Mouse (Mus musculus) limb, embryonic 11.5 days (tissue): ENCODE measurements around the gene Letm1. TPM values are rescaled to one million over a fixed set of nuclear protein-coding genes. Genes with fewer than 3 reads are reported as not detected.

Experiments
- ATAC-seq: fragments of 200-750 bp; cut with Nextera tagmentation; 2 replicates; pipeline ENCODE4 v1.8.0; 2017; ENCODE audit warnings: low read depth; ENCODE audit not compliant: insufficient number of reproducible peaks, low FRiP score, low TSS enrichment
- DNase-seq: peaks from one replicate; pipeline ENCODE4 v3.0.0-alpha.2; 2015; ENCODE audit warnings: low spot score
- H3K27ac ChIP-seq: fragments of 300-500 bp; sonication (generic); replicated peaks from 2 replicates; pipeline ENCODE4 v1.5.1; 2014; ENCODE audit warnings: low read depth, mild to moderate bottlenecking, low read length
- H3K27me3 ChIP-seq: fragments of 300-500 bp; sonication (generic); 2 replicates; pipeline ENCODE4 v1.6.1; 2014; ENCODE audit warnings: mild to moderate bottlenecking, low read length, mixed read lengths; ENCODE audit not compliant: control insufficient read depth, insufficient read depth
- H3K36me3 ChIP-seq: fragments of 300-500 bp; sonication (generic); 2 replicates; pipeline ENCODE4 v1.6.1; 2014; ENCODE audit warnings: mild to moderate bottlenecking, low read length, moderate library complexity, mixed read lengths; ENCODE audit not compliant: control insufficient read depth, insufficient read depth
- H3K4me1 ChIP-seq: fragments of 300-500 bp; sonication (generic); 2 replicates; pipeline ENCODE4 v1.6.1; 2014; ENCODE audit warnings: low read length, mixed read lengths; ENCODE audit not compliant: control insufficient read depth, insufficient read depth
- H3K4me2 ChIP-seq: fragments of 300-500 bp; sonication (generic); 2 replicates; pipeline ENCODE4 v1.6.1; 2014; ENCODE audit warnings: low read depth, mild to moderate bottlenecking, moderate library complexity; ENCODE audit not compliant: severe bottlenecking
- H3K4me3 ChIP-seq: fragments of 300-500 bp; sonication (generic); 2 replicates; pipeline ENCODE4 v1.5.1; 2014; ENCODE audit warnings: low read depth, low read length
- H3K9ac ChIP-seq: fragments of 300-500 bp; sonication (generic); 2 replicates; pipeline ENCODE4 v1.6.1; 2014; ENCODE audit warnings: mild to moderate bottlenecking, low read length
- H3K9me3 ChIP-seq: fragments of 300-500 bp; sonication (generic); 2 replicates; pipeline ENCODE4 v1.6.1; 2016; ENCODE audit warnings: low read length; ENCODE audit not compliant: control insufficient read depth
- WGBS: fragments of 180-500 bp; shearing (Covaris S2); extraction: QIAGEN DNeasy Blood & Tissue Kit; methylation state at CpG from one replicate; pipeline ENCODE4 v1.1.7; 2014; 5-methylcytosine and 5-hydroxymethylcytosine counted together
- polyA plus RNA-seq: library from polyadenylated mRNA; unstranded; fragments of >200 nt; fragmentation: Nextera tagmentation; extraction: Ambion mirVana; gene quantifications from 2 replicates; pipeline ENCODE4 v1.2.1, GENCODE M21; 2014

Gene Letm1
- polyA plus RNA-seq, 1 experiment from 2014 or later, result 56.4 TPM

DNA sequence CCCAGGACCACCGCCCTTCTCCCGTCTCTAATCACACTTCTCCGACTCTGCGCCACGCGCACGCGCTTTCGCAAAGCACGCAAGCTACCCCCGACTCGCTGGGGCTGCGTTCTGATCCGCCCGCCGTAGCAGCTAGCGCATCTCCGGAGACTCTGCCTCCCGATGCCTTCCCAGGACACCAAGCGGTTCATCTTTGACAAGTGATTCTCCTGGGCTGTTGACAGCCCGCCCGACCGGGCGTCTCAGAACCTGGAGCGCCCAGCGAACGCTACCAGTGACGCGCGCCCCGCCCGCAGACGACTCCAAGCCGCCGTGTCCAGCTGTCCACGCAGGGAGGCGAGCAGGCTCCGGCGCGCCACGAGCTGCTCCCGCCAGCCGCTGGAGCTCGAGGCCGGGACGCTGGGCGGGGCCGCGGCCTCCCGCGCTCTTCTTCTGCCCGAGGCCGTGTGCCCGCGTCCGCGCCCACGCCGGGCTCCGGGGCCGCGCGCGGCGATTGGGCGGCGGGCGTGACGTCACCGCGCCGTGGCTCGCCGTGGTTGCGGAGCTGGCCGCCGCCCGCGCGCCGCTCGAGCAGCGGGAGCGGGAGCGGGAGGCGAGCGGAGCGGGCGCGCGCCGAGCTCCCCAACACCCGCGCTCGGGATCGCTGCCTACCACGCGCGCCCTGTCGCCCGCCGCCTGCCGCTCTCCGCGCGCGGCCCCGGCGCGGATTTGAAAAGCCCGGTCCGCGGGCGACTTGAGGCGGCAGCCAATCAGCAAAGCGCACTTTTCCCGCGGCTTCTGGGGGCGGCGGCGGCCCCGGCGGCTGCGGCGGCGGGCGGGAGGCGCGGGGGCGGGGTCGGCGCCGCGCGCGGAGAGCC lies 37.5 kb upstream of the Letm1 start, which contains the start of gene Nsd2:
Gene Nsd2 (plus strand): TSS at position 850 of the 857 bp plus-strand sequence.
- peak within 1 kb of the TSS; percentile 97 for H3K27ac ChIP-seq
- peaks cover 7% of the 10 kb centered on the region; the same call in 1 of the 2 replicates for H3K4me1 ChIP-seq
- peak; percentile 80 for ATAC-seq
- 0% methylated on average over 102 of the region's 136 CpGs for WGBS
- peak; percentile 86 for DNase-seq
- no peaks in the 10 kb centered on the region for H3K36me3 ChIP-seq
- peak within 1 kb of the TSS; percentile 99 for H3K9ac ChIP-seq
- peak within 1 kb of the TSS; percentile 99 for H3K4me3 ChIP-seq
- H3K9me3 ChIP-seq, result no peaks in the 10 kb centered on the region
- H3K4me2 ChIP-seq, result peak within 1 kb of the TSS; percentile 68
- no peaks in the 10 kb centered on the region for H3K27me3 ChIP-seq

DNA sequence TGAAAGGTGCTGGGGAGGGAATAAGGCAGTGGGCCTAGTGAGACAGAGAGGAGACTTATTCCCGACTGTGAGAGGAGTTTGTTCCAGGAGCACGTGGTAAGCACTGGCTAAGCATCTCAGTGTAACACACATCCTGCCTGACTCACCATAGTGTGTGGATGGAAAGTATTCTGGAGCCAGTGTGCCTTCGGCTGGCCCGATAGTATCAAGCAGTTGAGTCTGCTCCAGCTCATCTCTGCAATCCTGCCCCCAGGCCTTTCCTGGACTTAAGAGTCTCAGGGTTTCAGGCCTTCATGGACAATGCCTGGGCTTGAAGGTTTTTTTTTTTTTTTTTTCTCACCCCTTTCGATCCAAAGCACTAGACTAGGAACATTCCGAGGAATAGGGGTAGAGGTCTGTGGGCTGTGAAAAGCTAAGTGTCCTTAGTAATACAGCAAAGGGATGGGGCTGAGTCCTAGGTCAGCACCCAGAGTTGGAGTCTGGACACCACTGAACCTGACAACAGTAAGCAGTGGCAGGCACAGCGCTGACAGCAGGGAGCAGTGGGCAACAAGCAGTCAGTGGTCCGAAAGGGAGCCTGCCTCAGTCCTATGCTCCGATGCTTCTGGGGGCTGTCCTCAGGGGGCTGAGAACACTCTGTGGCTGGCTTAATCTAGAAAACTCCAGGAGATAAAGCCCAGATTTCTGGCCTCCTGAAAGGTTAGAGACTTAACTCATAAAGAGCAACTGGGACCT lies 36.7 kb upstream of the Letm1 start:
- no peaks in the 10 kb centered on the region for H3K36me3 ChIP-seq
- DNase-seq (peak; percentile 31), ATAC-seq (no peak; the same call in 1 of the 2 replicates)
- peaks cover 7% of the 10 kb centered on the region; the same call in 1 of the 2 replicates for H3K4me1 ChIP-seq
- H3K27me3 ChIP-seq, result no peaks in the 10 kb centered on the region
- no peaks in the 10 kb centered on the region for H3K9me3 ChIP-seq
- peak overlapping the region; percentile 99 for H3K9ac ChIP-seq
- 29% methylated on average over 9 of the region's 9 CpGs for WGBS
- peak overlapping the region; percentile 99 for H3K4me3 ChIP-seq
- H3K27ac ChIP-seq, result peak overlapping the region; percentile 97
- H3K4me2 ChIP-seq, result peak overlapping the region; percentile 68

DNA sequence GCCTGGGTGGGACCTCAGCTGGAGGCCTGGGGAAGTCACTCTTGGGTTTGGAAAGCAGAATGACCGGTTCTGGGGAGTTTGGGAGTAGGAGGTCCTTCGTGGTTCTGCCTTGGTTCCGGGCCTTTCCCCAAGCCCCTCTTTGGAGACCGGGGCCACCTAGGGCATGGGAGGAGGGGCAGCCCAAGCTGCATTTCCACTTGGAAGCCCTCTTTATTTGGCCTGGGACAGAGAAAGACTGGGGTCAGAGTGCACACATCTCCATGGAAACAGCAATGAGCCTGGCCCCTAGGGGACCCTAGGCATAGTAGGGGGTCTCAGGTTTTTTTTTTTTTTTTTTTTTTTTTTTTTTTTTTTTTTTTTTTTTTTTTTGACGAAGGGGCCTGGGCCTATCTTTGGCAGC lies 35.5 kb upstream of the Letm1 start:
- no peaks in the 10 kb centered on the region for H3K27me3 ChIP-seq
- WGBS, result 38% methylated on average over 5 of the region's 5 CpGs
- no peak overlapping the region for H3K4me2 ChIP-seq
- no peak overlapping the region for H3K9ac ChIP-seq
- H3K27ac ChIP-seq, result no peak overlapping the region
- ATAC-seq, result no peak
- H3K36me3 ChIP-seq, result no peaks in the 10 kb centered on the region
- no peak for DNase-seq
- H3K4me1 ChIP-seq, result peaks cover 7% of the 10 kb centered on the region; the same call in 1 of the 2 replicates
- H3K9me3 ChIP-seq, result no peaks in the 10 kb centered on the region
- no peak overlapping the region for H3K4me3 ChIP-seq

DNA sequence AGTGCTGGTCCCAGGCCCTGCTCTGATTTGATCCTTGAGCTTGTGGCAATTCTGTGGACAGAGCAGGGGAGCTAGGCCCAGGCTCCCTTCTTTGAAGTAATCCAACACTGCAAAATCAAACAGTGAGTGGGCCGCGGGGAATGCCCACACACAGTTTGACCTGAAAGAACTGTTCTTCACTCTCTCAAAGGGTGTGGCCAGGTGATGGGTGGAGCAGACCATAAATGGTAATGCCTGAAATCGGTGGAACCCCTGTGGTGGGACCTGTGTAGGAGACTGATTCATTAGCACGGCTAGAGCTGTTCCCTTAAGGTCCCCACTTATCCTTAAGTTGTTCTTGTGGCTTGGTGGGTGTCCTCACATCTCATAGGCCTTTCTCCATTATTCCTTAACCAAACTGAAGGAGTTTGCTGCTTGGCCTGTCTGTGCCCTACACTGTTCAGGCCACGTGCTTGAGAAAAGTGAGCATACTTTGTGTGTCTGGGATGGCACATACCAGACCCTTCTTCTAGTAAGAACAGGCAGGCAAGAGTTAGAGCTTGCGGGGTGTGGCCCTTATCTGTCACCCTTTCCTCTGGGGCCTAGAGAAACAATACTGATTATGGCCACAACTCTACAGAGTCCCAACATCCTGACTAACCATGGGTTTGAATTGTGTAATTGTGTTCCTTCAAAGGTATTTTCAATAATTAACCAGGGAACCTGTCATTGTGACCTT lies 33.5 kb upstream of the Letm1 start:
- H3K36me3 ChIP-seq, result no peaks in the 10 kb centered on the region
- H3K4me2 ChIP-seq, result no peak overlapping the region
- ATAC-seq, result no peak
- no peaks in the 10 kb centered on the region for H3K9me3 ChIP-seq
- peaks cover 7% of the 10 kb centered on the region; the same call in 1 of the 2 replicates for H3K4me1 ChIP-seq
- no peak overlapping the region for H3K27ac ChIP-seq
- 75% methylated on average over 6 of the region's 6 CpGs for WGBS
- no peak for DNase-seq
- H3K27me3 ChIP-seq, result no peaks in the 10 kb centered on the region
- no peak overlapping the region for H3K9ac ChIP-seq
- no peak overlapping the region for H3K4me3 ChIP-seq

DNA sequence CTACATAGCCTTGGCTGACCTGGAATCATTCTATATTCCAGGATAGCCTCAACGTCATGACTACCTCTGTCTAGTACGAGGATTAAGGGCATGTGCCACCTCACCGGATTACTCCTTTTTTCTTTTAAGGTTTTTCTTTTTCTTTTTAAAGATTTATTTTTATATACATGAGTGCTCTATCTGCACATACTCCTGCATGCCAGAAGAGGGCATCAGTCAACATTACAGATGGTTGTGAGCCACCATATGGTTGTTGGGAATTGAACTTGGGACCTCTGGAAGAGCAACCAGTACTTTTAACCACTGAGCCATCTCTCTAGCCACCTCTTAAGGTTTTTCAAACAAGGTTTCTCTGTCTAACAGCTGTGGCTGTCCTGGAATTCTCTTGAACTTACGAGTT lies 28.9 kb upstream of the Letm1 start:
- no peaks in the 10 kb centered on the region for H3K4me1 ChIP-seq
- no peak overlapping the region for H3K9ac ChIP-seq
- no peak for DNase-seq
- no peak for ATAC-seq
- H3K9me3 ChIP-seq, result no peaks in the 10 kb centered on the region
- no peak overlapping the region for H3K4me3 ChIP-seq
- H3K27me3 ChIP-seq, result no peaks in the 10 kb centered on the region
- H3K36me3 ChIP-seq, result no peaks in the 10 kb centered on the region
- WGBS, result 84% methylated on average over 4 of the region's 4 CpGs
- no peak overlapping the region for H3K27ac ChIP-seq
- H3K4me2 ChIP-seq, result no peak overlapping the region

DNA sequence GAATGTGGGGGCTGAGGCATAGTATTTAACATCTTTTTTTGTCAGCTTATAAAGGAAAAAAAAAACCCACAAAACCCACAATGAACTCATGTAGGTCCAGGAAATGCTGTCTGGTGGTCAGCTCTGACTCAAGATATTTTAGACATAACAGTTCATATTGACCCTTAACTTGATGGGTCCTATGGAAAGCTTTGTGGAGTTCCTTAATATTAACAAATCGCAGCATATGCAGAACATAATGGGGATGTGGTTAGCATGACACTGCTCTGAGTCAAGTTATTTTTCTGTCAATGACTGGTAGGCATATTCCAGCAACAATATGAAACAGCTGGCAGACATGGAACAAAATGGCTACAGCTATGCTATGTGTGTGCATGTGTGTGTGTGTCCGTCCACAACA lies 20.7 kb upstream of the Letm1 start:
- WGBS, result 80% methylated on average over 2 of the region's 2 CpGs
- H3K9me3 ChIP-seq, result no peaks in the 10 kb centered on the region; the same call in 1 of the 2 replicates
- no peak overlapping the region for H3K4me2 ChIP-seq
- no peaks in the 10 kb centered on the region for H3K36me3 ChIP-seq
- DNase-seq (no peak), ATAC-seq (no peak)
- no peaks in the 10 kb centered on the region for H3K27me3 ChIP-seq
- no peak overlapping the region for H3K9ac ChIP-seq
- no peaks in the 10 kb centered on the region for H3K4me1 ChIP-seq
- no peak overlapping the region for H3K27ac ChIP-seq
- H3K4me3 ChIP-seq, result no peak overlapping the region

DNA sequence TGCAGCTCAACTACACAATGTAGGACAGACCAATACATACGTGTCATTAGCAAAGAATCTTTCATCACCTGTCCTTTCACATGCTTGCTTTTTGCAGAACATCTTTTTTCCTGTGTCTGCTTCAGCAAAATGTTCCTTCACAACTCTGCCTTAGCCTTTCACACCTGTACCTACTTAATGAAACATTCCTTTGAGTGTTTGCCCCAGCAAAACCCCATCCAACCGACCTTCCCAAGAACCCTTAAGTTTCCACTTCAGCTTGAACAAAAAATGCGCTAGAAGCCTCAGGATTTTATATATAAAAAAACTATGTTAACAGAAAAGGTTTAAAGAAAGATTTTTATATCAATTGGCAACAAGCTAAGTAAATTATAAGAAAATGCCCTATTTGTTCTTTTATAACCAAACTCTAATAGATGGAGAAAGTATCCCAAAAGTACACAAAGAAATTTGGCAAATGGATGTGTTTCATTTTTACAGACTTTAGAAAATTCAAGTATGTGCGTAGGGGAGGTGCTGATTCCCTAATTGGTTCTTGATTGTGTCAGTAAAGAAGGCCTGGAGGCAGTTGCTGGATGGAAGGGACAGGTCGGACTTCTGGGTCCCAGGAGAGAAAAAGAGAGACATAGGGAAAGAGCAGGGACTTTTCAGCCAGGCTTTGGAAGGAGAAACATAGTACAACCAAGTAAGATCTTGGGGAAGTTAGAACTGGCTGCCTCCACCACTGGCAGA lies 9.5 kb upstream of the Letm1 start:
- Histone ChIP-seq H3K4me2 (no peak overlapping the region), H3K27ac (no peak overlapping the region), H3K27me3 (no peaks in the 10 kb centered on the region), H3K36me3 (no peaks in the 10 kb centered on the region), H3K9ac (no peak overlapping the region), H3K9me3 (no peaks in the 10 kb centered on the region), H3K4me3 (no peak overlapping the region), H3K4me1 (no peaks in the 10 kb centered on the region)
- DNase-seq (no peak), ATAC-seq (no peak)
- 81% methylated on average over 5 of the region's 5 CpGs for WGBS
